Mouse (Mus musculus) cerebellum, adult (tissue): Measurements from ENCODE around the gene Man2b1.
"Not testable (repeated sequence)": the region's sequence is repeated elsewhere in the genome, so short reads cannot be mapped to it uniquely, and the experiment has no call there.

Experiments used
- ATAC-seq: cut with Nextera tagmentation; 2 replicates; pipeline ENCODE4 v1.9.2; 2017; ENCODE audit warnings: mild to moderate bottlenecking, moderate library complexity, mixed read lengths; ENCODE audit not compliant: insufficient number of reproducible peaks, low FRiP score, low TSS enrichment

The Man2b1 gene

GRCm38 (mm10) chr8:85115501-85115900 is 32.4 kb downstream of the Man2b1 start:
- ATAC-seq, result no peak

DNA sequence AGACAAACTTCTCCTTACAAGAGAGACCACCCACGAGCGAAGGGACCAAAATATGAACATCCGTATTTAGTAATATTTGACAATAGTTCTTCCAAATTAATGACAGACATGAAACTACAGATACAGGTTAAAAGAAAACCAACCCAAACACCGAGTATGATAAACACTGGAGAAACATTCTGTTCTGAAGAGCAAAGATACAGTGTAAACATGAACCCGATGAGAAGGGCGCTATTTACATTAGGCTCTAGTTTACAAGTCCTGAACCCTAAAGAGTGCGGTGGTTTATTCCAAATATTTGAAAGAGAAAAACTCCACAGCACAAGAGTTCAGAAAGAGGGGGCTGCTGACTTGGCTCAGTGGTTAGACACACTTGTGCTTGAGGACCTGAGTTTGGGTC is 33.9 kb downstream of the Man2b1 start:
- ATAC-seq, result no peak

GRCm38 (mm10) chr8:85119052-85119981 is 36.2 kb downstream of the Man2b1 start:
- ATAC-seq, result peak; percentile 96

GRCm38 (mm10) chr8:85120251-85120650 is 37.2 kb downstream of the Man2b1 start:
- ATAC-seq, result not testable (repeated sequence)

DNA sequence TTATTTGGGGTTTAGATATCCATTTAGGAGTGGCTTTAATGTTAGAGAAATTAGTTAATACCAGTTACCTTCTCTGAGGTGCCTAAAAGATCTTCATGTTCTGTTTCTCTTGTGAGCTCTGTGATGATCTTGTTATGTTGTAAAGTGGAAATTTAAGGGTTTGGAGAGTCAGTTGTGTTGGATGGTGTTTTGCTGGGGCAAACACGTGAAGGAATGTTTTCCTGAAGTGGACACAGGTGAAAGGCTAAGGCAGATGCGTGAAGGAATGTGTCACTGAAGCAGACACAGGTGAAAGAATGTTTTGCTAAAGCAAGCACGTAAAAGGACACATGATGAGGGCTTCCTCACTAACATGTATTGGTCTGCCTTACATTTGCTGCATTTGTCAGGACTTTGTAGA is 39.9 kb downstream of the Man2b1 start, which contains the start of gene Zfp791:
Zfp791 (minus strand) TSS at position 101 of the 400 bp plus-strand sequence.
- no peak for ATAC-seq

DNA sequence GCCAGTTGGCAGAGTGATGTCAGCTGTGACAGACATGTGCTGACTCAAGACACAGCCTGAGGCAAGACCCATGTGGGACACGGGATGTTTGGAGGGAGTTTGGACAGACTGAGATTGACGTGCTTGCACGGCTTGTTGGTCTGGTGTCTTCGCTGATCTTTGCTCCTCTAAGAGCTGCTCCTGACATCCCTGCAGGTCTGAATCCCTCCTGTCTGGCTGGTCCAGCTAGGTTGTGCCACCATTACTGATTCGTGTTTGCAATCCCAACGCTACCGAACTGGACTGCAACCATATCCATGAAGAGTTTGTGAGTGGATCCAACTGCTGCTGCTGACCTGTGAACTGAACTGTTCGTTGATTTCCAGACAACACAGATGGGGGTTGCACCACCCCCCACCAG is 40.6 kb downstream of the Man2b1 start:
- ATAC-seq, result no peak

GRCm38 (mm10) chr8:85132335-85132734 is 49.3 kb downstream of the Man2b1 start:
- no peak for ATAC-seq

- not testable (repeated sequence) for ATAC-seq
Measured at GRCm38 (mm10) chr8:85135690-85136089, 52.6 kb downstream of the Man2b1 start.

DNA sequence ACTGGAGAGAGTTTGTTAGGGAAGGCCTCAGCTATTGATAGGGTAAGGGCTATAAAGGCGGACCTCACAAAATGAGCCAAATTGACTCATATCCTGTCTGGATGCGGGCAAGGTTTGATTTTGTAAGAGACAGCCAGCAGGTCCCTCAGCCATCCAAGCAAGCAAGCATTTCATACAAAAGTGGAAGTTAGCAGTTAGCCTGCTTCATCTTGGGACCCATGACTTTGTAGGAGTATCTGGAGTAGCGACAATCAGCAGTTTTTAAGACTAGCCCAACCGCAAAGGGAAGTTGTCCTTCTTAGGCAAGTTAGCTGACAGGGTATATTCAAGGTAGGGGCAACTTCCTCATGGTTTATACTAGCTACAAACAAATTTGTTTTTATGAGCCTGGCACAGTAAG is 59.4 kb downstream of the Man2b1 start:
- no peak for ATAC-seq
